Mouse (Mus musculus) layer of hippocampus, adult 8-10 months (tissue): ENCODE measurements around the gene Lzic. TPM values are rescaled to one million over a fixed set of nuclear protein-coding genes. Genes with fewer than 3 reads are reported as not detected.
"Not testable (repeated sequence)": the region's sequence is repeated elsewhere in the genome, so short reads cannot be mapped to it uniquely, and the experiment has no call there.

Experiments used
- DNase-seq, 2 experiments: peaks; one replicate each; pipeline ENCODE4 v3.0.0; 2022; ENCODE audit warnings: low spot score in 2 of 2
- total RNA-seq, 4 experiments: library from RNA; stranded (reverse); gene quantifications; 2 replicates each; pipeline ENCODE4 v1.2.4; 2022

Lzic gene
- 10 to 100 TPM; 16.4 to 18.2 (median 16.9) TPM for total RNA-seq

GRCm38 (mm10) chr4:149485053-149485824 lies at the start of gene Lzic, which contains the start of gene Nmnat1:
Gene Lzic, plus strand, starts transcription at chr4:149485229.
Gene Nmnat1, minus strand, starts transcription at chr4:149485202.
- DNase-seq = peak; percentile 82 to 92

- no peak for DNase-seq
These were observed 44.5 kb upstream of the Lzic start for GRCm38 (mm10) chr4:149440576-149440975.

- DNase-seq = no peak
These were observed 42.6 kb upstream of the Lzic start for GRCm38 (mm10) chr4:149442436-149442835.

- no peak for DNase-seq
These were observed 40.6 kb upstream of the Lzic start for GRCm38 (mm10) chr4:149444465-149444864.

- peak; percentile 82 to 83 for DNase-seq
These were observed 39.9 kb upstream of the Lzic start for GRCm38 (mm10) chr4:149444964-149445701.

- no peak for DNase-seq
These were observed 39.2 kb upstream of the Lzic start for GRCm38 (mm10) chr4:149445868-149446267.

GRCm38 (mm10) chr4:149446309-149446708 lies 38.7 kb upstream of the Lzic start:
- no peak for DNase-seq

- no peak for DNase-seq
These were observed 34.4 kb upstream of the Lzic start for GRCm38 (mm10) chr4:149450636-149451035.

- DNase-seq = no peak
These were observed 31.4 kb upstream of the Lzic start for GRCm38 (mm10) chr4:149453656-149454055.

GRCm38 (mm10) chr4:149454263-149454662 lies 30.8 kb upstream of the Lzic start:
- DNase-seq = no peak

- DNase-seq = no peak
These were observed 30.1 kb upstream of the Lzic start, which contains the start of gene Rbp7 for GRCm38 (mm10) chr4:149454879-149455278. Gene Rbp7, minus strand, starts transcription at chr4:149454978.

GRCm38 (mm10) chr4:149457163-149457562 lies 27.9 kb upstream of the Lzic start:
- DNase-seq = not testable (repeated sequence)

- no peak for DNase-seq
These were observed 27.1 kb upstream of the Lzic start for GRCm38 (mm10) chr4:149457831-149458430.

- DNase-seq = no peak
These were observed 26.5 kb upstream of the Lzic start for GRCm38 (mm10) chr4:149458526-149458925.

- DNase-seq = no peak
These were observed 25.6 kb upstream of the Lzic start for GRCm38 (mm10) chr4:149459425-149459824.

GRCm38 (mm10) chr4:149460475-149460874 lies 24.6 kb upstream of the Lzic start:
- DNase-seq = not testable (repeated sequence)

- no peak for DNase-seq
These were observed 23.3 kb upstream of the Lzic start for GRCm38 (mm10) chr4:149461579-149462304.

GRCm38 (mm10) chr4:149462305-149462971 lies 22.6 kb upstream of the Lzic start:
- DNase-seq = no peak

GRCm38 (mm10) chr4:149463435-149463950 lies 21.5 kb upstream of the Lzic start:
- no peak for DNase-seq

- no peak for DNase-seq
These were observed 15.5 kb upstream of the Lzic start for GRCm38 (mm10) chr4:149469557-149469956.

- no peak for DNase-seq
These were observed 9.9 kb upstream of the Lzic start for GRCm38 (mm10) chr4:149475096-149475495.
